Mouse (Mus musculus) megakaryocyte progenitor cell, adult 5-6 weeks (primary cell): ENCODE measurements around the gene Scrt2. TPM values are rescaled to one million over a fixed set of nuclear protein-coding genes. Genes with fewer than 3 reads are reported as not detected.

Source experiments
- ATAC-seq: replicated peaks from 2 replicates; pipeline ENCODE4 v1.8.0; 2016; ENCODE audit warnings: mild to moderate bottlenecking, moderate TSS enrichment, inconsistent platforms; ENCODE audit not compliant: poor library complexity
- total RNA-seq, 2 experiments: library from RNA; stranded (forward) in 1 of 2; stranded (reverse) in 1 of 2; fragments of 157-497, 149-512 nt in 1 of 2; fragments of 200-1000 nt in 1 of 2; gene quantifications; 2 replicates each; pipeline versions ENCODE4 v1.2.3 to v1.2.4; 2015 to 2017

Scrt2 gene
- total RNA-seq, 2 experiments from 2014 or later = not detected

GRCm38 (mm10) chr2:152105318-152106224 is 24.2 kb downstream of the Scrt2 start, which contains the start of gene Srxn1:
Srxn1 (plus strand) TSS chr2:152105516.
- peak; percentile 91 for ATAC-seq

DNA sequence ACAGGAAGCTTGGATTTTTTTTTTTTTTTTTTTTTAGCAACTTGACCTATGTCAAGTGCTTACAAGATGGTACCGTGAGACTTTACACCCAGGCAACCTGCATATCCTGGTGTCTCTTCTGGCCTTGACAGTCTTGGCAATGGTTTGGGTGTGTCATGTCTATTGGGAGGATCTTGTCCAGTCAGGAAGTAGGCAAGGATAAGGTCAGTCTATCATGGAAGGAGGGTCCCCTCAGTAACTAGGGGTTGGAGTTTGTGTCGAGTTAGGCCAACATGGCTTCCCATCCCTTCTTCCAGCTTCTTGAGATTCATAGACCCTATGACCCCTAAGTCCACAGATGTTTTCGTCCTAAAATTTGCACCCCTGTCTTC is 24.9 kb downstream of the Scrt2 start:
- no peak for ATAC-seq

DNA sequence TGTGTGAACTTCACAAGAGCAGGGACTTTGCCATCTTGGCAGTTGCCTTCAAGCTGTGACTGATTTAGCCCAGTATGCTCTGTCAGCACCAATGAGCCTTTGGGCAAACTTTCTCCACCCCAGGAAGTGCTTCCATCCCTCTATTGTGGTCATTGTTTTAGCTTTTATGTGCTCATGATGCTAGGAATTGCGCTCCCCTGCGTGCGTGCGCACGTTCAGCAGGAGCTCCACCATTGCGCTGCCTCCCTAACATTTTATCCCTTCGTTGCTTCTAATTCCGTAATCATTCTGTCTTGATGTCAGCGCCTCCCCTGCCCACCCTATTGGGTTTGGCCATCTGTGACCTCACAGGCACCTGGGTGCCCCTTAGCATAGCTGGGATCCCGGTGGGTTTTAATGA is 25.3 kb downstream of the Scrt2 start:
- ATAC-seq = no peak

DNA sequence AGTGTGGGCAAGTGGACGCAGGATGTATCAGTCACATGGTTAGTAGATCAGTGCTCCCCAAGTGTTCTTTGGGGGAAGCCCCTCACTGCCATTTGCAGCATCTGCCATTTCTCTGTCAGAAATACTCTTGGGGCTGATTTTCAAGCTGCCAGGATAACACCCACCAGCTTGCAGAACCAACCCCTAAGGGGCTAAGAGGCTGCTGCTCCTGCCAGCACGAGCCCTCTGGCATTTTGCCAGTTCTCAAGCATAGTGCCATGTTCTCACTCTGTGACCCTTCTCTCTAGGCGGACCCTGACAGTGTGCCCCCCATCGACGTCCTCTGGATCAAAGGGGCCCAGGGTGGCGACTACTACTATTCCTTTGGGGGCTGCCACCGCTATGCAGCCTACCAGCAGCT is 27.4 kb downstream of the Scrt2 start:
- ATAC-seq = no peak

- ATAC-seq = no peak
Observed at GRCm38 (mm10) chr2:152109386-152109785, 28.1 kb downstream of the Scrt2 start.

DNA sequence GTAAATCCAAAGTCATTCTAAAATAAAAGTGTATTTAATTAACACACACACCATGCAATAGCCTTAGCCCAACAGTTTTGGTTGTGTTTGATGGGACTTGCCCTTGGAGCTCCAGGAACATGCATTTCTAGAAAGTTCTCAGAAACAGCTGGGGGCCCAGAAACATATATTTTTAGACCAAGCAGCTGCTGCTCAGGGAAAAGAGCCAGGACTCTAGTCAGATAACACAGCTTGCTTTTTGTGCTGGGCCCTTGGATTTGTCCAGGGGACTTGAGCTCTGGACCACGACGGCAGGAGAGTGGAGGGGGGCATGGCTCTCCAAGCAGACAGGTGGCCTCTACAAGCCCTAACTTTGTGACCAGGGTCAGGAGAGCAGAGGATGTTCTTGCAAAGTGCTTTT is 30.0 kb downstream of the Scrt2 start:
- ATAC-seq = no peak

DNA sequence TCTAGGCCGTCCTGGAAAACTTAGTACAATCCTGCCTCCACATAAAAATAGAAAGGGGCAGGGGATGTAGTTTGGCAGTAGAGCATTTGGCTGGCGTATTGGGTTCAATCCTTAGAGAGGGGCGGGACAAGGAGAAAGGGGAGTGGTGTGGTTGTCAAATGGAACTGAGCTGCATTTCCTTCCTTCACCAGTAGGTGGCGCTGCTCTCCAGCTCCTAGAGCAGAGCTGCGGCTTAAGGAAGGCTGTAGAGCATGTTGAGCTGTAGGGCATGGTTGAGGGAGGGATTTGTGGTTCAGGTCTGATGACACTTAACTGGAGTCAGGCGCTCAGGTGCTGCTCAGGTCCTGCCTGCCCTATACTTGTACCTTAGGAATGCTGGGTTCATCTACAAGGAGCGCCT is 30.6 kb downstream of the Scrt2 start:
- ATAC-seq = peak; percentile 91

DNA sequence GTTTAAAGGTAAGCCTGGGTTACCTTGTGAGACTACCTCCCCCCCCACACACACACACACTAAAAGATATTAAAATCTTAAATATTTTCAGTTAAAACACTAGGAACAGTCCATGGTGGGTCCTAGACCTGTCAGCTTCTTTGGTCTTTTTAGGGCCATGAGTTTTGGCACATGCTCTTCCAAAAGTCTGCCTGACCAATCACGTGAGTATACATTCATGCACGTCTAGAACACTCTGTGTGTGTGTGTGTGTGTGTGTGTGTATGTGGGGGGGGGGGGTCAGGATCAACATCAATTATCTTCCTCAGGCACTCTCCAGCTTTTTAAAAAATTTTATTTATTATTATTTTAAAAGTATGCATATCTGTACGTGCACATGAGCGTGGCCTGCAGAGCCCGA is 31.2 kb downstream of the Scrt2 start:
- ATAC-seq = no peak

GRCm38 (mm10) chr2:152112970-152113369 is 31.6 kb downstream of the Scrt2 start:
- peak; percentile 23 for ATAC-seq

- no peak for ATAC-seq
Observed at GRCm38 (mm10) chr2:152114057-152114975, 33.0 kb downstream of the Scrt2 start.

GRCm38 (mm10) chr2:152117694-152118093 is 36.4 kb downstream of the Scrt2 start:
- ATAC-seq = peak; percentile 30

- ATAC-seq = no peak
Observed at GRCm38 (mm10) chr2:152119228-152119865, 38.0 kb downstream of the Scrt2 start.

GRCm38 (mm10) chr2:152122896-152123295 is 41.6 kb downstream of the Scrt2 start:
- ATAC-seq = peak; percentile 99

- ATAC-seq = no peak
Observed at GRCm38 (mm10) chr2:152128597-152128996, 47.3 kb downstream of the Scrt2 start.

DNA sequence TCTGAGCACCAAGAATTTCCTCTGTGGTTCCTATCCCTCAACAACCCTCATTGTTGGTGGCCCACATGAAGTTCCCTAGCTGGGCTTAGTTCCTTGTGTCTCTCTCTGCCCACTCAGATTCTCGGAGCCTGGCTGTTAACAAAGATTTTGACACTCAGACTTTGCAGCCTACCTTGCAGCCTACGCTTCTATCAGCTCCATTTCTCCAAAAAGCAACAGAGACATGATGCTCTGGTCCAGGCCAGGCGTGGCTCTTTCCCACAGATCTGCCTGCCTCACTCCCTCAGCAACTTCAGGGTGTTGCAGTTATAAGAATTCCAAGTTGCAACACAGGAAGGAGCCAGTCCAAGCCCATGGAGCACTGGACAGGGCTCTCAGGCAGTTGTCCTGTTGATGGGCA is 48.4 kb downstream of the Scrt2 start:
- no peak for ATAC-seq

GRCm38 (mm10) chr2:152132016-152132415 is 50.7 kb downstream of the Scrt2 start:
- ATAC-seq = no peak

DNA sequence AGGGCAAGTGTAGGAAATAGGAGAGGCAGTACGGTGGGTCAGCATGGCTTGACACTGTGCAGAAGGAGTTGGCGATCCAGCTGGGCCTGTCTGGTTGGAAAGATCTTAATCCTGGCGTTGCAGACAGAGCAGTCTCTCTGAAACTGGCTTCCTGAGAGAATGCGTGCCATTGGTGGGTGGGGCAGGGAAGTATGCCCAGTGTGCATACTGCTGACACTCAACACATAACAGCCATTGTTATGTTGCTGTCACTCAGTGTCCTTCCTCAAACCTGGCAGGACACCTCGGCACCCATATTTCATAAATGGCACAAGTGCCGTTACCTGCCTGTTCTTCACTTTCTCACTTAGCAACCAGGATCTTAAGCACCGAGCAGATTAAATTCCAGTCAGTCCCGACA is 51.4 kb downstream of the Scrt2 start:
- no peak for ATAC-seq

DNA sequence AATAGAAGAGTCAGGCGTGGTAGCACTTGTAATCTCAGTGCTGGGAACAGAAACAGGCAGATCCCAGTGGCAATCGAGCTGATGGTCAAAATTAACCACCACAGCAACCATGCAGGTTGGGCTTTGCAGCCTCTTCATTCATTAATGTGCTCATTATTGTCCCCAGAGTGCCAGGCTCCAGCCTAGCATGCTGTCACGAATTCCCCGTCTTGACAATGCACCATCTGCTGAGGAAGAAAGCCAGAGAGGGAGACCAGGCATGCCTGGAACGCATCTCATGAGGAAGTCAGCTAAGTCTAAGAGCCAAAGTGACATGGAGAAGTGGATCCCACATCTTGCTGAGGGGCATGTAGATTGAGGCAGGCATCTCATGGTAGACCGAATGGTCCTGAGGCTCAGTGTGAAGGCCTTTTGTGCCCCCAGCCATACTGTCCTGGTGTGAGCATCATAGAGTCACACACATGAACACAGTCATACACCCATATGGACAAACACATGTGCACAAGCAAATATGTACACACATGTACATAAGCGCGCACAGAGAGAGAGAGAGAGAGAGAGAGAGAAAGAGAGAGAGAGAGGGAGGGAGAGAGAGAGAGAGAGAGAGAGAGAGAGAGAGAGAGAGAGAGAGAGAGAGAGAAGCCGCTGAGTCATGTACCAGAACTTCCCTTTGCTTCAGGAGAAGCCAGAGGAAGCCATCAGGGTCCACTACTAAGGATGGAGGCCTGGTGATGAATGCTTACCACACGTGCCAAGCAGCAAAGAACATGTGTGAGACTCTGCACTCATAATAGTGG is 58.1 kb downstream of the Scrt2 start:
- no peak for ATAC-seq

DNA sequence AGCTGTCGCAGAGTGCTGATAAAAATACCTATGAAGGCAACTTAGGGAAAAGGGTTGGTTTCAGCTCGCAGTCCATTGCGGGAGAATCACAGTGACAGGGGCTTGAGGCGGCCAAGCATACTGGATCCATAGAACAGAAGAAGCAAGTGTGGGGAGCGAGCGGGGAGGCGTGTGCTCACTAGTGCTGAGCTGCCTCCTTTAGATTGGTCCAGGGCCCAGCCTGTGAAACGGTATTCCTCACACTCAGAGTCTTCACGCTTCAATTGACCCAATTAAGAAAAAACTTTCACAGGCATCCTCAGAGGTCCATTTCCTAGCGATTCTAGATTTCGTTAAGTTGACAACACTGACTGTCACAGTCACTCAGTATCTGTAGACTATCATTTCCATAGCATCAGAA is 59.6 kb downstream of the Scrt2 start:
- no peak for ATAC-seq

- ATAC-seq = no peak
Observed at GRCm38 (mm10) chr2:152141491-152141890, 60.2 kb downstream of the Scrt2 start.
